Mouse (Mus musculus) forebrain, postnatal 0 days (tissue): ENCODE data around the gene Glrx. TPM values are rescaled to one million over a fixed set of nuclear protein-coding genes. Genes with fewer than 3 reads are reported as not detected.

Experiments
- ATAC-seq: fragments of 200-750 bp; cut with Nextera tagmentation; 2 replicates; pipeline ENCODE4 v1.8.0; 2017; ENCODE audit warnings: mild to moderate bottlenecking, moderate library complexity
- DNase-seq: peaks from one replicate; pipeline ENCODE4 v3.0.0-alpha.2; 2015
- H3K27ac ChIP-seq: fragments of 300-500 bp; sonication (generic); 2 replicates; pipeline ENCODE4 v1.5.1; 2014; ENCODE audit warnings: low read depth, mild to moderate bottlenecking, antibody characterized with exemption, low read length, moderate library complexity, mixed read lengths
- H3K27me3 ChIP-seq: fragments of 300-500 bp; sonication (generic); 2 replicates; pipeline ENCODE4 v1.6.1; 2014; ENCODE audit warnings: mild to moderate bottlenecking, low read length, mixed read lengths; ENCODE audit not compliant: insufficient read depth
- H3K36me3 ChIP-seq: fragments of 300-500 bp; sonication (generic); 2 replicates; pipeline ENCODE4 v1.6.1; 2014; ENCODE audit warnings: mild to moderate bottlenecking, moderate library complexity; ENCODE audit not compliant: insufficient read depth
- H3K4me1 ChIP-seq: fragments of 300-500 bp; sonication (generic); 2 replicates; pipeline ENCODE4 v1.6.1; 2014; ENCODE audit warnings: antibody characterized with exemption; ENCODE audit not compliant: insufficient read depth
- H3K4me2 ChIP-seq: fragments of 300-500 bp; sonication (generic); 2 replicates; pipeline ENCODE4 v1.6.1; 2014; ENCODE audit warnings: low read depth, mild to moderate bottlenecking, moderate library complexity
- H3K4me3 ChIP-seq: fragments of 300-500 bp; sonication (generic); 2 replicates; pipeline ENCODE4 v1.5.1; 2014; ENCODE audit warnings: low read depth, low read length, mixed read lengths
- H3K9ac ChIP-seq: fragments of 300-500 bp; sonication (generic); 2 replicates; pipeline ENCODE4 v1.6.1; 2014; ENCODE audit warnings: mild to moderate bottlenecking
- H3K9me3 ChIP-seq: fragments of 300-500 bp; sonication (generic); 2 replicates; pipeline ENCODE4 v1.6.1; 2016; ENCODE audit warnings: low read length
- CTCF ChIP-seq: sonication (generic); IDR thresholded peaks from 2 replicates; pipeline ENCODE4 v1.5.1; 2016; ENCODE audit warnings: antibody characterized with exemption, control low read depth, low read depth
- WGBS: fragments of 180-500 bp; shearing (Covaris S2); extraction: QIAGEN DNeasy Blood & Tissue Kit; methylation state at CpG from one replicate; pipeline ENCODE4 v1.1.7; 2014; 5-methylcytosine and 5-hydroxymethylcytosine counted together
- polyA plus RNA-seq: library from polyadenylated mRNA; unstranded; fragments of >200 nt; fragmentation: Nextera tagmentation; extraction: Ambion mirVana; gene quantifications from 2 replicates; pipeline ENCODE4 v1.2.1, GENCODE M21; 2015
- total RNA-seq: library from RNA; depleted of rRNA; stranded (reverse); fragments of >200 nt; gene quantifications from 2 replicates; pipeline ENCODE4 v1.2.3, GENCODE M21; 2014

Gene Glrx
- total and polyA plus RNA-seq, 2 experiments from 2014 or later: 53.5 to 60.2 TPM

DNA sequence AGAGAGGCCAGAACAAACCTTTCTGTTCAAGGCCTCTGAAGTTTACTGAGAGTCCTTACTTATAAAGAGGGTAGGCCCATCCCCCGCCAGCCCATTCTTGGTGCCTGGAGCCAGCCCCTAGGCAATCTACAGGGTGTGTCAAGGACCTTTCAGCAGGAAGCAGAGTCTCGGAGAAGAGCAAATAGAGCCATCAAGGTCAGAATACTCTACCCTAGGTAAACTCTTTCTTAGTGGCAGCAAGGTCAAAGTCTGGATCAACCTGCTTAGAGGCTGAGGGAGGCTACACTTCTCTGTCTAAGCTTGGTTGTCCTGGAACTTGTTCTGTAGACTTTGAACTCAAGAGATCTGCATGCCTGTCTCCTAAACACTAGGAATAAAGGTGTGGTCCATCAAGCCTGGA, 4.2 kb upstream of the Glrx start:
- Histone ChIP-seq H3K36me3 (no peaks in the 10 kb centered on the region), H3K27ac (no peak overlapping the region), H3K4me1 (0 out of 2 replicates have a peak, but pooled peaks cover 4% of the 10 kb centered on the region), H3K4me3 (no peak overlapping the region), H3K27me3 (no peaks in the 10 kb centered on the region), H3K9ac (no peak overlapping the region), H3K9me3 (no peaks in the 10 kb centered on the region), H3K4me2 (no peak overlapping the region)
- no peak for TF ChIP-seq CTCF
- 70% methylated on average over 2 of the region's 2 CpGs for WGBS
- ATAC-seq: no peak
- DNase-seq: no peak

DNA sequence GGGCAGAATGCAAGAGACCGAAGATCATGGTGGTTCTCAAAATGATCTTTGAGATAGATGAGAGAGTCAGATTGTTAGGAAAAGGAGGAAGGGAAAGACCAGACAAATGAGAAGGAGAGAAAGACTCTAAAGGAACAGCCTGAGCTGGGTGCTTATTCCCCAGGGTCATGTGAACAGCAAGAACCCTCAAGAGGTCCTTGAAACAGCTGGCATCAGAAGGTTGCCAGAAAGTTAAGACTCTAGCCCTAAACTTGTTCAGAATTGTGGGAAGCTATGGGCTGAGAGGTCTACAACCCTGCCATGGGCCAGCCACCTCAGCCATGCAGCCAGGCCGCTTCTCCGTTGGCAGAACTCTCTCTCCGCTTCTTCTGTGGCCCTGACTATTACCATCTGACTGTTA, 1.2 kb upstream of the Glrx start:
- DNase-seq (no peak), ATAC-seq (no peak)
- Histone ChIP-seq H3K4me3 (no peak overlapping the region), H3K9me3 (no peaks in the 10 kb centered on the region), H3K4me1 (peaks cover 14% of the 10 kb centered on the region), H3K27ac (no peak overlapping the region), H3K36me3 (no peaks in the 10 kb centered on the region), H3K27me3 (no peaks in the 10 kb centered on the region), H3K9ac (no peak overlapping the region), H3K4me2 (no peak overlapping the region)
- no peak for TF ChIP-seq CTCF
- 95% methylated on average over 4 of the region's 4 CpGs for WGBS

DNA sequence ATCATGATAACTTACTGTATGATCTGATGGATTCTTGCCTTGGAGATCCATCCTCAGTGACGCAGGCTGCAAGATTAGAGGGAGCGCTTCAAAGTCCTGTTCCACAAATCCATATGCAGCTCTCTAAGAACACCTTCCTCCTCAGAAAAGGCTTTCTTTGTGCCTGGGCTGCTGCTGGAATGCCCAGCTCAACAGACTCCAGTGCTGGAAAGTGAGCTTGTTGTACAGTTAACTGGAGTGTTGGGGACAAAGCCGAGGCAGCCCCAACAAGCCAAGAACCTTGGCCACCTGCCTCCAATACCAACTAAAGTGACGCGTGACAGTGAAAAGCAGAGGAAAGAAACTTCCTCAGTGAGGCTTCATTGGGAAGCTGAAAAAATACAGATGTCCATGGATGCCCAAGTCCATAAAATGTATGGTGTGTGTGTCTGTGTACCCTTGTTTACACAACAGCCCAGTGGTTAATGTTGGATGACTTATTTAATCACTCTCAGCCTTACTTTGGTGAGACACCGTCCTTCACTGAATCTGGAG, 1.2 kb downstream of the Glrx start:
- no peak for TF ChIP-seq CTCF
- no peaks in the 10 kb centered on the region for H3K27me3 ChIP-seq
- H3K36me3 ChIP-seq: no peaks in the 10 kb centered on the region
- ATAC-seq (peak; percentile 14; the same call in 1 of the 2 replicates), DNase-seq (peak; percentile 27)
- peak overlapping the region; percentile 55 for H3K27ac ChIP-seq
- peak overlapping the region; percentile 45 for H3K4me3 ChIP-seq
- WGBS: 34% methylated on average over 6 of the region's 6 CpGs
- no peaks in the 10 kb centered on the region for H3K9me3 ChIP-seq
- H3K4me1 ChIP-seq: peaks cover 14% of the 10 kb centered on the region
- peak overlapping the region; percentile 60 for H3K9ac ChIP-seq
- H3K4me2 ChIP-seq: peak overlapping the region; percentile 66

DNA sequence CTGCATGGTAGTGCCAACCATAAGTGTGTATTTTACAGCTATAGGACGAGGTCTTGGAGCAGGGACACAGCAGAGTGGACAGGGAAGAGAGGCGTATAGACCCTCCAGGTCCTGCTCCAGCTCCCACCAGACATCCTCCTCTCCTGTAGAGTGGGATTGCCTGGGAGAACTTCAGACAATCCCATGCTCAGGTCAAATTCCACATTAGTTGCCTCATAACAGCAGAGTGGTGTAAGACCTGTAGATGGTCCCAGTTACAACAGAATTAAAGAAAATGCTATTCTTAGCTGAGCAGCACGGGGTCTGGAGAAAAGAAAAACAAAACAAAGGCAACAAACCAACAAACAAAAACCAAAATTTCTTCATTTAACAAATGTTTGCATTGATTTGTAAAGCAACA, 2.3 kb downstream of the Glrx start:
- no peak overlapping the region for H3K9ac ChIP-seq
- H3K4me1 ChIP-seq: peaks cover 14% of the 10 kb centered on the region
- no peak for TF ChIP-seq CTCF
- DNase-seq (no peak), ATAC-seq (no peak)
- no peaks in the 10 kb centered on the region for H3K9me3 ChIP-seq
- H3K4me2 ChIP-seq: peak overlapping the region; percentile 66; the same call in 1 of the 2 replicates
- WGBS: 81% methylated on average over 3 of the region's 3 CpGs
- H3K36me3 ChIP-seq: no peaks in the 10 kb centered on the region
- no peak overlapping the region for H3K27ac ChIP-seq
- no peak overlapping the region for H3K4me3 ChIP-seq
- no peaks in the 10 kb centered on the region for H3K27me3 ChIP-seq

DNA sequence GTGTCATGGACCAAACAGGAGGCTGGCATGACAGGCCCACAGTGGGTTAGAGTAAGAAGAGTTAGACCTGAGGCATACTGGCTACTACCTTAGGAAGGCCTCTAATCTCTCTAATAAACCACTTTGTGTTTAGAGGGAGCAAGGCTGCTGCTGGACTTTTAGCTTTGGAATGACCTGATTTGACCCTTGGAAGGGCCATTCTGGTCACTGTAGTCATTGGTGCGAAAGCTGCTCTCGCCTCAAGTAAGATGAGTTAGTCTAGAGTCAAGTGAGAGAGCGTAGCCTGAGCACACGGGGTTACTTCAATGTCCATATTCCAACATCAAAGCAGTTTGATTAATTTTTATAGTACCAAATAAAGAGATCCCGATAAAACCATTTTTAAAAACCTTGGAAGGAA, 3.7 kb downstream of the Glrx start:
- H3K27ac ChIP-seq: no peak overlapping the region
- no peaks in the 10 kb centered on the region for H3K27me3 ChIP-seq
- no peak for ATAC-seq
- TF ChIP-seq CTCF: no peak
- no peaks in the 10 kb centered on the region for H3K36me3 ChIP-seq
- H3K4me2 ChIP-seq: no peak overlapping the region
- H3K9ac ChIP-seq: no peak overlapping the region
- DNase-seq: no peak
- H3K9me3 ChIP-seq: no peaks in the 10 kb centered on the region
- WGBS: 96% methylated on average over 5 of the region's 5 CpGs
- H3K4me3 ChIP-seq: no peak overlapping the region
- H3K4me1 ChIP-seq: peaks cover 14% of the 10 kb centered on the region

DNA sequence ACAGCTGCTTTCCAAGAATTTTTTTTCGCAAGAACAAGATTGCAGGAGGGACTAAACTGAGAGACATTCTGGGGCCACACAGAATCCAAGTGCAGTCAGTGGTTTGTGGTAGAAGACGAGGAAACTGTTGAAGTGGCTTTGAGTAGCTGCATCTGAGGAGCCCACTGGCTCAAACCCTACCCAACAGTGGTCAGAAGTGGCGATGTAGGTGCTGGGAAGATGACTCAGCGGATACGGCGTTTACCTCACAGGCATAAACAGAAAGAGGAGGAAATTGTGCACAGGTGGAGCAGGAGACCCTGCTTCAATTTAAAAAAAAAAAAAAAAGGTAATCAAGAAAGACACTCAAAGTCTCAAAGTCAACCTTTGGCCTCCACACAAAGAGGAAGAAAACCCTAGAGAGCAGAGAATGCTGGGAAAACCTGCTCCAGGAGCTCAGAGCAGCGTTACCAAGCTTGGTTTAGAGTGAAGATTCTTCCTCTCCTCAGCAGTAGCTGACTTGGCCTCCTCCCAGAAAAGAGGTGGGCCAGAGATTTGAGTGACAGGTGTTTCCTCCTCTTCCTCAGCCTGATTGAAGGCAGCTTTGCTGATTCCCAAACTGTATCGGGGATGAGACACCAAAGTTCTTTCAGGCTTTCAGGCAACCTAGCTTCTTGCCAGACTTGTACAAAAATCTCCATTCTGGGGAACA, 4.5 kb downstream of the Glrx start:
- DNase-seq (no peak), ATAC-seq (no peak)
- Histone ChIP-seq H3K27me3 (no peaks in the 10 kb centered on the region), H3K4me2 (no peak overlapping the region), H3K4me3 (no peak overlapping the region), H3K9me3 (no peaks in the 10 kb centered on the region), H3K9ac (no peak overlapping the region), H3K27ac (no peak overlapping the region), H3K4me1 (peaks cover 14% of the 10 kb centered on the region), H3K36me3 (0 out of 2 replicates have a peak, but pooled peaks cover 1% of the 10 kb centered on the region)
- WGBS: 87% methylated on average over 8 of the region's 8 CpGs
- no peak for TF ChIP-seq CTCF

DNA sequence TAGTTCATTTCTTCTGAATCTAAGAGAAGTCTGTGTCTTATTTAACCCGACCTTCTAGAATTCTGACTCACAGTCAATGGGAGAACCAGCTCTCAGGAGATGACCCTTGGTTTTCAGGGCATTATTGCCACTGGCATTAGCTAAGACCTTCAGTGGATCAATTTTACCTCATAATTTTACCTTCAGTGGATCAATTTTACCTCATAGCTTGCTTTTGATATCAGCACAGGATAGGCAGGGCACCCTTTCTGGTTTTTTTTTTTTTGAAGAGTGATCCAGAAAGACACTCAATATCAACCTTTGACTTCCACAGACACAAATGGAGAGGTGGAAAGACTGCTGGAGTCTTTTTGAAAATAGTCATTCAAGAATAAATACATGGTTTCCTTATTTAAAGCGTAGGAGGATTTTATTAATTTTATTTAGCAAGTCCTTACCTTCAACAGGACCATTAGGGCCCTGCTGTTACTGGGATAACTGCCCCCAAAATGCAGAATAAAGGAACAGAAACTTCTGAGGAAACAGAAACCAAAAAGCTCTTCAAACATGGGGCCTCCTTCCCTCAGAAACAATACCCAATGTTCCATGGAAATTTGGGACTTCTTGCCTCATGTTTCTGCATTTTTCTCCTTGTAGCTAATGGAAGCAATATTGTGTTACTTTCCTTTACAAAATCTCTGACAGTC, 5.3 kb downstream of the Glrx start:
- no peak for TF ChIP-seq CTCF
- 98% methylated on average over 2 of the region's 2 CpGs for WGBS
- ATAC-seq: no peak
- Histone ChIP-seq H3K4me1 (peaks cover 10% of the 10 kb centered on the region), H3K4me2 (no peak overlapping the region), H3K27me3 (no peaks in the 10 kb centered on the region), H3K9ac (no peak overlapping the region), H3K9me3 (no peaks in the 10 kb centered on the region), H3K27ac (no peak overlapping the region), H3K4me3 (no peak overlapping the region), H3K36me3 (0 out of 2 replicates have a peak, but pooled peaks cover 2% of the 10 kb centered on the region)
- DNase-seq: no peak
